Mouse (Mus musculus): ENCODE data around the gene Hesx1. TPM values are rescaled to one million over a fixed set of nuclear protein-coding genes. Genes with fewer than 3 reads are reported as not detected.

The Hesx1 gene
- polyA plus RNA-seq, 1 experiment from 2014 or later = 1.9 TPM

GRCm38 (mm10) chr14:27039281-27040248 lies 45.3 kb downstream of the Hesx1 start:
- DNase-seq (ENCODE audit: low spot score) (peak; percentile 42), ATAC-seq (replicated peaks; ENCODE audit: low FRiP score, low read depth) (peak; percentile 42; the same call in 1 of the 2 replicates)
- H3K27me3 ChIP-seq (ENCODE audit: insufficient read depth, low read length) = no peaks in the 10 kb centered on the region
- peak overlapping the region; percentile 87 for H3K27ac ChIP-seq
- peak overlapping the region; percentile 98 for H3K4me2 ChIP-seq (ENCODE audit: low read length)
- H3K9me3 ChIP-seq (replicated peaks; ENCODE audit: low read length) = no peaks in the 10 kb centered on the region
- peaks cover 22% of the 10 kb centered on the region for H3K4me1 ChIP-seq (replicated peaks; ENCODE audit: insufficient read depth, low read length)
- 1% methylated on average over 55 of the region's 59 CpGs for whole genome bisulfite sequencing
- TF ChIP-seq CTCF (IDR thresholded peaks at IDR 0.05; ENCODE audit: low read depth) = no peak
- peak overlapping the region; percentile 85 for H3K9ac ChIP-seq (ENCODE audit: low read depth, low read length)
- peak overlapping the region; percentile 92 for H3K4me3 ChIP-seq (replicated peaks; ENCODE audit: low read depth, low read length)
- no peaks in the 10 kb centered on the region for H3K36me3 ChIP-seq (ENCODE audit: insufficient read depth, low read length)

DNA sequence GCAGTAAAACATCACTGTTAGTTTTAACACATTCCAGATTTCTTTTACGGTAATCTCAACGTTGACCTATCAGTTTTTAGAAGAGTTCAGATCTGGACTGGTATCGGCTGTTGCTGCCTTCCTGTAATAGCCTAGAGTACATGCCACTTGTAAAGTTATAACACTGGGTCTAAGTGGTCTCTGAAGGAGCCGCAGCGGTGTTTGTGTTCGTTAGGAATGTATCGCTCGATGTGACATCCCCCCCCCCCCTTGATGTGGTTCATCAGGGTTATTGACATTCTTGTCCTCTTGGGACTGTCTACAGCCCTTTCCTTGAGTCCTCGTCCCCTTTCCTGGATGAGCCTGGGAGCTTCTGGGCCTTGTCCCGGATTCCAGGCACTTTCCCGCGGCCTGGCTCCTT lies 46.2 kb downstream of the Hesx1 start:
- H3K9ac ChIP-seq (ENCODE audit: low read depth, low read length) = peak overlapping the region; percentile 85; the same call in 1 of the 2 replicates
- DNase-seq (ENCODE audit: low spot score) (peak; percentile 32), ATAC-seq (replicated peaks; ENCODE audit: low FRiP score, low read depth) (no peak)
- H3K4me1 ChIP-seq (replicated peaks; ENCODE audit: insufficient read depth, low read length) = peaks cover 29% of the 10 kb centered on the region
- 28% methylated on average over 12 of the region's 12 CpGs for WGBS
- no peak for TF ChIP-seq CTCF (IDR thresholded peaks at IDR 0.05; ENCODE audit: low read depth)
- no peaks in the 10 kb centered on the region for H3K36me3 ChIP-seq (ENCODE audit: insufficient read depth, low read length)
- no peaks in the 10 kb centered on the region for H3K27me3 ChIP-seq (ENCODE audit: insufficient read depth, low read length)
- no peak overlapping the region for H3K27ac ChIP-seq
- no peaks in the 10 kb centered on the region for H3K9me3 ChIP-seq (replicated peaks; ENCODE audit: low read length)
- peak overlapping the region; percentile 98 for H3K4me2 ChIP-seq (ENCODE audit: low read length)
- peak overlapping the region; percentile 92 for H3K4me3 ChIP-seq (replicated peaks; ENCODE audit: low read depth, low read length)

DNA sequence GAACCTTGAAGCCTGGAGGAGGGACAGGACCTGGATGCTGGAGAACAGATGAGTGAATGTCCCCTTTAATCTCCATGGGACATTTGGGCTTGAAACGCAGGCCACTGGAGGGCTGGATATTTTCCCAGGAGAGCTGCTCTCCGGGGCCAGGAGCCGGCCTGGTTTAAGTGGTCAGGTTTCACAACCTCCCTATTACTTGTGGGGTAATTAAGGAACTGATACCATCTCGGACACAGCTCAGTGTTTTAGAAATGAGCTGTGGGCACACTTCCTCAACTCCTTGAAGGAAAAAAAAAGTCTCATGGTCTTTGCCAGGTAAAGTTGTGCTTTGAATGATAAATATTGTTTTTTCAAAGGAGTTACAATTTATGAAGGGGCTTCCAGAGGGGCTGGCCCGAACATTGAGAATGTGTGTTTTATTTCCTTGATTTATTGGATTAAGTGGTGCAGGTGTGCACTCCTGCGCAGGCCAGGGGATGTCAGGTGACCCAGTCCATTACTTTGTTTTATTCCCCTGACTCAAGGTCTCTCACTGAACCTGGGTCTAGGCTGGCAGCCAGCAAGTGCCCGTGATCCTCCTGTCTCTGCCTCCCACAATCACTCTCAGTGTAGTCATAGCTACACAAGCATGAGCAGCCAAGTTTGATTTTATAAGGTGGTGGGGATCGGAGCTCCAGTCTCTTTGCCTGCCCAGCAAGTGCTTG lies 48.2 kb downstream of the Hesx1 start:
- TF ChIP-seq CTCF (IDR thresholded peaks at IDR 0.05; ENCODE audit: low read depth) = no peak
- no peak overlapping the region for H3K27ac ChIP-seq
- H3K27me3 ChIP-seq (ENCODE audit: insufficient read depth, low read length) = no peaks in the 10 kb centered on the region
- peaks cover 29% of the 10 kb centered on the region for H3K4me1 ChIP-seq (replicated peaks; ENCODE audit: insufficient read depth, low read length)
- no peak overlapping the region for H3K4me3 ChIP-seq (replicated peaks; ENCODE audit: low read depth, low read length)
- H3K9me3 ChIP-seq (replicated peaks; ENCODE audit: low read length) = no peaks in the 10 kb centered on the region
- peak; percentile 84 for DNase-seq (ENCODE audit: low spot score)
- H3K4me2 ChIP-seq (ENCODE audit: low read length) = 0 out of 2 replicates have a peak overlapping the region, but pooled peaks have one; percentile 6
- no peaks in the 10 kb centered on the region for H3K36me3 ChIP-seq (ENCODE audit: insufficient read depth, low read length)
- no peak overlapping the region for H3K9ac ChIP-seq (ENCODE audit: low read depth, low read length)
- ATAC-seq (replicated peaks; ENCODE audit: low FRiP score, low read depth) = no peak
- 27% methylated on average over 8 of the region's 8 CpGs for WGBS

GRCm38 (mm10) chr14:27043416-27043815 lies 49.2 kb downstream of the Hesx1 start:
- H3K27me3 ChIP-seq (ENCODE audit: insufficient read depth, low read length) = no peaks in the 10 kb centered on the region
- ATAC-seq (replicated peaks; ENCODE audit: low FRiP score, low read depth) = no peak
- H3K36me3 ChIP-seq (ENCODE audit: insufficient read depth, low read length) = no peaks in the 10 kb centered on the region
- H3K9ac ChIP-seq (ENCODE audit: low read depth, low read length) = no peak overlapping the region
- H3K27ac ChIP-seq = 0 out of 2 replicates have a peak overlapping the region, but pooled peaks have one; percentile 68
- no peak for TF ChIP-seq CTCF (IDR thresholded peaks at IDR 0.05; ENCODE audit: low read depth)
- peaks cover 29% of the 10 kb centered on the region for H3K4me1 ChIP-seq (replicated peaks; ENCODE audit: insufficient read depth, low read length)
- H3K9me3 ChIP-seq (replicated peaks; ENCODE audit: low read length) = no peaks in the 10 kb centered on the region
- WGBS = 48% methylated on average over 5 of the region's 5 CpGs
- H3K4me2 ChIP-seq (ENCODE audit: low read length) = no peak overlapping the region
- no peak for DNase-seq (ENCODE audit: low spot score)
- H3K4me3 ChIP-seq (replicated peaks; ENCODE audit: low read depth, low read length) = no peak overlapping the region

DNA sequence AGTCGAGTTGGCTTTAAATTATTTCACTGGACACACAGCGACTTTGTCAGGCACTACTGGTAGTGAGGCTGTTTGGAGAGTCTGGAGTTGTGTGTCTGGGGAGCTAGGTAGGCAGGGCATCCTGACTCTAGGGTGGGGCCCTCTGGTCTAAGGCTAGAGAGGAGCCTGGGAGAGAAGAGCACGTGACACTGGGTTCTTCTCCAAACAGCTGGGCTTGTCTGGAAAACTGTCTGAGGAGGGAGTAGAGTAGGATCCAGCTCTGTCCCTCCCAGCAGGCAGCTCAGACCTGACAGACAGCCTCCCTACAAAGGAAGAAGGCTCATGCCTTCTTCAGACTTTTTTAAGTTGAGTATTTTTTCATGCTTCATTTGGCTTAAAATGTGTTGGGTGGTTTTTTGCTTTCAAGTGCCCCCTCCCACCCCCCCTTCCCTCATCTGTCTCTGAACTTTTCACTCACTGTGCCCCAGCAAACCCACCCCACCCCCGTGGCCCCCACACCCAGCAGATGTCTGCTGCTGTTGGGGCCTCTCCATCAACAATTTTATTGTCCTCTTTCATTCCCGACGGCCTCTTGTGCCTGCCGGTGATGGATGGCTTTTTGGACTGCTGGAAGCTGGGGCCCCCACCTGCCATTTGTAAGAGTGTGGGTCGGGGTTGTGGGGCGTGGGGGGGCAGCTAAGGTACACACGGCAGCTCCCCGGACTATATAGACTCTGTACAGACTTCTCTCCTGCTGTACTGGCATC lies 50.2 kb downstream of the Hesx1 start:
- 1% methylated on average over 11 of the region's 11 CpGs for WGBS

More for the DNA sequence above, 50.2 kb downstream of the Hesx1 start:
- Histone ChIP-seq H3K9ac (ENCODE audit: low read depth, low read length) (no peak overlapping the region), H3K36me3 (ENCODE audit: insufficient read depth, low read length) (no peaks in the 10 kb centered on the region), H3K4me3 (replicated peaks; ENCODE audit: low read depth, low read length) (no peak overlapping the region), H3K9me3 (replicated peaks; ENCODE audit: low read length) (no peaks in the 10 kb centered on the region), H3K27me3 (ENCODE audit: insufficient read depth, low read length) (no peaks in the 10 kb centered on the region), H3K4me2 (ENCODE audit: low read length) (peak overlapping the region; percentile 13), H3K27ac (peak overlapping the region; percentile 68), H3K4me1 (replicated peaks; ENCODE audit: insufficient read depth, low read length) (peaks cover 29% of the 10 kb centered on the region)
- DNase-seq (ENCODE audit: low spot score) (peak; percentile 57), ATAC-seq (replicated peaks; ENCODE audit: low FRiP score, low read depth) (peak; percentile 22; the same call in 1 of the 2 replicates)
- no peak for TF ChIP-seq CTCF (IDR thresholded peaks at IDR 0.05; ENCODE audit: low read depth)
